ENCODE assay signal across 18 mouse cellular contexts in the genomic region with DNA sequence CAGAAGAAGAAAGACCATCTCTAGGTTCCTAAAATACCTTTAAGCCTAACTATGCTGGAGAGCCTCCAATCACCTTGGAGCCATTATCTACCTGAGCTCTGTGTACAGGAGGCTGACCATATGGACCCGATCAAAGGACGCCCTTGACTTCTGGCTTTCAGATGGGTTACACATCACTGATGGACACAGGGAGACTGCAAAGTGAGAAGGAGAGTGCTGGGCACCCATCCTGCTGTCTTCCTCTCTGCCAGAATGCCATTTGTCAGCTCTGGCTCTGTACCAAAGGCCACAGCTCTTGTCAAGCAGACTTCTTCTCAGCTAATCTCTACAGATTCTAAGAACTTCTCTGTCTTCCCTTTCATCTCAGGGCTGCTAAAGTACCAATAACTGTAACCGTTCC. TPM values are rescaled to one million over a fixed set of nuclear protein-coding genes. Genes with fewer than 3 reads are reported as not detected.
DNase-seq lines count a peak whose midpoint lies in the region; ATAC-seq and TF ChIP-seq lines count a peak whose summit lies in the region.
"Had no signal": no experiment of that assay in that cellular context is flagged by ENCODE, and none has a peak within 500 bp of the region (broad histone marks: within the 10 kb centered on the region; RNA-seq: fewer than 3 reads in every experiment).

No protein-coding gene starts in this region.

- H3K9me3 ChIP-seq in lung, postnatal 0 days (ENCODE audit: low read length) = no peaks in the 10 kb centered on the region
- no peaks in the 10 kb centered on the region for H3K9me3 ChIP-seq in liver, embryonic 11.5 days (ENCODE audit: control insufficient read depth, low read length)
- H3K9me3 ChIP-seq: forebrain, embryonic 15.5 days; heart, embryonic 12.5 days; limb, embryonic 12.5 days; neural tube, embryonic 13.5 days had no signal

- H3K9ac ChIP-seq in lung, postnatal 0 days (replicated peaks; ENCODE audit: low read depth) = no peak overlapping the region
- H3K9ac ChIP-seq in liver, embryonic 11.5 days (ENCODE audit: low read depth, low read length) = no peak overlapping the region
- H3K9ac ChIP-seq: forebrain, embryonic 15.5 days; heart, embryonic 12.5 days; limb, embryonic 12.5 days; liver, postnatal 0 days; neural tube, embryonic 13.5 days had no signal

- H3K36me3 ChIP-seq in lung, postnatal 0 days (ENCODE audit: insufficient read depth, low read length) = peaks cover 10% of the 10 kb centered on the region; the same call in 1 of the 2 replicates
- peaks cover 15% of the 10 kb centered on the region; the same call in 1 of the 2 replicates for H3K36me3 ChIP-seq in liver, embryonic 11.5 days (ENCODE audit: control insufficient read depth, insufficient read depth, low read length)
- H3K36me3 ChIP-seq: forebrain, embryonic 15.5 days had no signal

- no peak for ATAC-seq in lung, postnatal 0 days
- ATAC-seq in cerebellum, adult (ENCODE audit: insufficient number of reproducible peaks, low FRiP score, low TSS enrichment) = peak; percentile 86
- no peak for ATAC-seq in liver, embryonic 11.5 days (replicated peaks; ENCODE audit: low FRiP score)
- no peak for ATAC-seq in activated CD4-positive, CD25-positive, alpha-beta regulatory T cell, adult 4 months
- ATAC-seq: CD4-positive, CD25-positive, alpha-beta regulatory T cell, adult 4 months; forebrain, embryonic 15.5 days; inflammation-experienced regulatory T-cells, adult 6 months; liver, postnatal 0 days; midbrain, embryonic 16.5 days had no signal

- H3K27ac ChIP-seq in lung, postnatal 0 days (ENCODE audit: low read length) = no peak overlapping the region
- no peak overlapping the region for H3K27ac ChIP-seq in liver, embryonic 11.5 days (ENCODE audit: low read depth, low read length)
- H3K27ac ChIP-seq: forebrain, embryonic 15.5 days; limb, embryonic 12.5 days; neural tube, embryonic 13.5 days had no signal

- H3K4me3 ChIP-seq in lung, postnatal 0 days (ENCODE audit: low read depth, low read length) = no peak overlapping the region
- no peak overlapping the region for H3K4me3 ChIP-seq in liver, embryonic 11.5 days (ENCODE audit: low read depth, low read length)
- H3K4me3 ChIP-seq: forebrain, embryonic 15.5 days; heart, embryonic 12.5 days; limb, embryonic 12.5 days; neural tube, embryonic 13.5 days had no signal

- no peak overlapping the region for H3K4me2 ChIP-seq in lung, postnatal 0 days (replicated peaks; ENCODE audit: low read depth, low read length)
- H3K4me2 ChIP-seq in liver, embryonic 11.5 days = no peak overlapping the region
- H3K4me2 ChIP-seq: forebrain, embryonic 15.5 days; heart, embryonic 12.5 days; limb, embryonic 12.5 days; neural tube, embryonic 13.5 days had no signal

- WGBS in lung, postnatal 0 days = 77% methylated on average over 3 of the region's 3 CpGs
- 93% methylated on average over 3 of the region's 3 CpGs for WGBS in liver, embryonic 11.5 days

- H3K27me3 ChIP-seq in lung, postnatal 0 days (replicated peaks; ENCODE audit: insufficient read depth, low read length) = no peaks in the 10 kb centered on the region
- no peaks in the 10 kb centered on the region for H3K27me3 ChIP-seq in liver, embryonic 11.5 days (replicated peaks; ENCODE audit: control insufficient read depth, insufficient read depth, low read length)
- H3K27me3 ChIP-seq: forebrain, embryonic 15.5 days; heart, embryonic 12.5 days; limb, embryonic 12.5 days; neural tube, embryonic 13.5 days had no signal

- DNase-seq in lung, postnatal 10 days = peak; percentile 63
- DNase-seq in lung, postnatal 0 days (ENCODE audit: low spot score) = no peak
- DNase-seq in cerebellum, adult 9-11 months = peak; percentile 96
- DNase-seq in lung, postnatal 25 days (ENCODE audit: low spot score) = peak; percentile 23
- DNase-seq in urinary bladder, postnatal 36 days (ENCODE audit: low spot score in 2 of 2) = no peak
- no peak for DNase-seq in liver, embryonic 11.5 days (ENCODE audit: low spot score)
- DNase-seq: liver, postnatal 0 days; right cerebral cortex, postnatal 4 days; thymus, postnatal 14 days had no signal

- H3K4me1 ChIP-seq in lung, postnatal 0 days (ENCODE audit: insufficient read depth, low read depth, low read length) = peaks cover 6% of the 10 kb centered on the region; the same call in 1 of the 2 replicates
- peaks cover 1% of the 10 kb centered on the region; the same call in 1 of the 2 replicates for H3K4me1 ChIP-seq in liver, embryonic 11.5 days (replicated peaks; ENCODE audit: control insufficient read depth, insufficient read depth, low read length)

- no peak for TF ChIP-seq EP300 in lung, postnatal 0 days (IDR thresholded peaks at IDR 0.05)

- TF ChIP-seq CTCF in lung, postnatal 0 days (IDR thresholded peaks at IDR 0.05) = no peak

RNA-seq across cellular contexts. Expression of a gene that starts 12.6 kb away (rescaled TPM):
- polyA plus RNA-seq in lung, postnatal 0 days (2015; fragmentation: Nextera tagmentation; extraction: Ambion mirVana) = 39.2 and 39.6 TPM in 2 replicates
- 30.9 and 33.3 TPM in 2 replicates for polyA plus RNA-seq in liver, embryonic 11.5 days (2014; fragmentation: Nextera tagmentation; extraction: Ambion mirVana)
- 10 to 100 TPM; 11.2 to 13.9 TPM for polyA plus RNA-seq in activated CD4-positive, CD25-positive, alpha-beta regulatory T cell, adult 4 months (2017; shearing (Covaris generic))

Comparison
In these comparisons a context has a peak if more than half of its experiments do, and no peak if none do; other contexts are left out.
1. DNase-seq: peak in lung, postnatal 10 days (single experiment), cerebellum, adult 9-11 months (single experiment) and lung, postnatal 25 days (single experiment); none in lung, postnatal 0 days (single experiment), urinary bladder, postnatal 36 days (0 of 2) and liver, embryonic 11.5 days (single experiment).